In genomic region chr4:133314896-133315295, GRCm38 (mm10) we compare ENCODE assay signal across 11 mouse cellular contexts. TPM values are rescaled to one million over a fixed set of nuclear protein-coding genes. Genes with fewer than 3 reads are reported as not detected.
DNase-seq lines count a peak whose midpoint lies in the region; ATAC-seq lines count a peak whose summit lies in the region.
"Had no signal": no experiment of that assay in that cellular context is flagged by ENCODE, and none has a peak within 500 bp of the region (broad histone marks: within the 10 kb centered on the region; RNA-seq: fewer than 3 reads in every experiment).

No protein-coding gene starts in this region.

- H3K27me3 ChIP-seq in midbrain, embryonic 10.5 days (ENCODE audit: low read depth, poor library complexity, severe bottlenecking), result no peaks in the 10 kb centered on the region
- no peaks in the 10 kb centered on the region for H3K27me3 ChIP-seq in hindbrain, embryonic 12.5 days
- H3K27me3 ChIP-seq: forebrain, embryonic 13.5 days had no signal

- no peak overlapping the region for H3K4me2 ChIP-seq in hindbrain, embryonic 12.5 days (replicated peaks)
- H3K4me2 ChIP-seq: forebrain, embryonic 13.5 days; lung, embryonic 14.5 days had no signal

- ATAC-seq in hindbrain, embryonic 12.5 days (ENCODE audit: low FRiP score), result no peak
- ATAC-seq: forebrain, embryonic 13.5 days; intestine, embryonic 16.5 days had no signal

- H3K36me3 ChIP-seq in midbrain, embryonic 10.5 days, result peaks cover 16% of the 10 kb centered on the region
- peaks cover 20% of the 10 kb centered on the region for H3K36me3 ChIP-seq in hindbrain, embryonic 12.5 days

- H3K4me1 ChIP-seq in midbrain, embryonic 10.5 days, result no peaks in the 10 kb centered on the region
- H3K4me1 ChIP-seq in hindbrain, embryonic 12.5 days, result no peaks in the 10 kb centered on the region
- H3K4me1 ChIP-seq: forebrain, embryonic 13.5 days had no signal

- peak; percentile 76 for DNase-seq in adrenal gland, postnatal 14 days
- DNase-seq in adrenal gland, adult 8-10 months, result no peak
- DNase-seq in urinary bladder, postnatal 14 days (ENCODE audit: low spot score), result peak; percentile 40
- no peak for DNase-seq in urinary bladder, postnatal 10 days (ENCODE audit: low spot score)
- DNase-seq in kidney, postnatal 36 days, result peak; percentile 95
- no peak for DNase-seq in midbrain, embryonic 10.5 days (ENCODE audit: low spot score)
- no peak for DNase-seq in layer of hippocampus, postnatal 36 days
- DNase-seq: lung, embryonic 14.5 days had no signal

- no peak overlapping the region for H3K4me3 ChIP-seq in midbrain, embryonic 10.5 days
- H3K4me3 ChIP-seq in hindbrain, embryonic 12.5 days, result no peak overlapping the region
- H3K4me3 ChIP-seq: forebrain, embryonic 13.5 days had no signal

- H3K9me3 ChIP-seq in midbrain, embryonic 10.5 days (replicated peaks), result no peaks in the 10 kb centered on the region
- H3K9me3 ChIP-seq in hindbrain, embryonic 12.5 days (replicated peaks), result no peaks in the 10 kb centered on the region
- H3K9me3 ChIP-seq: forebrain, embryonic 13.5 days had no signal

- no peak overlapping the region for H3K27ac ChIP-seq in midbrain, embryonic 10.5 days (replicated peaks)
- H3K27ac ChIP-seq in hindbrain, embryonic 12.5 days, result no peak overlapping the region
- H3K27ac ChIP-seq: forebrain, embryonic 13.5 days had no signal

- no peak overlapping the region for H3K9ac ChIP-seq in hindbrain, embryonic 12.5 days
- H3K9ac ChIP-seq: forebrain, embryonic 13.5 days; lung, embryonic 14.5 days had no signal

- 90% methylated on average over 8 of the region's 8 CpGs for WGBS in midbrain, embryonic 10.5 days
- WGBS in hindbrain, embryonic 12.5 days, result 89% methylated on average over 8 of the region's 8 CpGs

RNA-seq across cellular contexts. Expression of gene Tmem222, which starts 37.3 kb away (rescaled TPM):
- 48.7 and 55.0 TPM in 2 replicates for total RNA-seq in adrenal gland, postnatal 14 days (2021)
- 10 to 100 TPM; 74.7 to 93.2 (median 83.1) TPM for total RNA-seq in adrenal gland, adult 8-10 months (2022)
- polyA plus RNA-seq in midbrain, embryonic 10.5 days (2016; fragmentation: Nextera tagmentation; extraction: Ambion mirVana), result 91.9 and 92.2 TPM in 2 replicates
- 75.7 and 77.7 TPM in 2 replicates for polyA plus RNA-seq in hindbrain, embryonic 12.5 days (2016; fragmentation: Nextera tagmentation; extraction: Ambion mirVana)
- 10 to 100 TPM; 85.0 to 92.1 TPM for total RNA-seq in layer of hippocampus, postnatal 36 days (2021)

RNA-seq across cellular contexts. Expression of gene Wdtc1, which starts 38.4 kb away (rescaled TPM):
- 53.3 and 55.1 TPM in 2 replicates for total RNA-seq in adrenal gland, postnatal 14 days (2021)
- total RNA-seq in adrenal gland, adult 8-10 months (2022), result 10 to 100 TPM; 49.0 to 73.2 (median 60.2) TPM
- 19.2 and 20.0 TPM in 2 replicates for polyA plus RNA-seq in midbrain, embryonic 10.5 days (2016; fragmentation: Nextera tagmentation; extraction: Ambion mirVana)
- polyA plus RNA-seq in hindbrain, embryonic 12.5 days (2016; fragmentation: Nextera tagmentation; extraction: Ambion mirVana), result 25.5 and 27.8 TPM in 2 replicates
- total RNA-seq in layer of hippocampus, postnatal 36 days (2021), result 10 to 100 TPM; 78.5 to 78.9 TPM

RNA-seq across cellular contexts. Expression of gene Sytl1, which starts 52.0 kb away (rescaled TPM):
- 5.3 and 6.2 TPM in 2 replicates for total RNA-seq in adrenal gland, postnatal 14 days (2021)
- 1 to 10 TPM in 3 of 4 experiments, under 1 TPM in 1; 0.92 to 2.0 (median 1.1) TPM for total RNA-seq in adrenal gland, adult 8-10 months (2022)
- polyA plus RNA-seq in midbrain, embryonic 10.5 days (2016; fragmentation: Nextera tagmentation; extraction: Ambion mirVana), result 1.3 and 1.5 TPM in 2 replicates
- 0.67 and 1.2 TPM in 2 replicates for polyA plus RNA-seq in hindbrain, embryonic 12.5 days (2016; fragmentation: Nextera tagmentation; extraction: Ambion mirVana)
- under 1 TPM; 0.70 to 0.99 TPM for total RNA-seq in layer of hippocampus, postnatal 36 days (2021)

RNA-seq across cellular contexts. Expression of gene Slc9a1, which starts 54.6 kb away (rescaled TPM):
- total RNA-seq in adrenal gland, postnatal 14 days (2021), result 46.4 and 49.9 TPM in 2 replicates
- 10 to 100 TPM; 50.3 to 83.2 (median 63.5) TPM for total RNA-seq in adrenal gland, adult 8-10 months (2022)
- 8.3 and 8.6 TPM in 2 replicates for polyA plus RNA-seq in midbrain, embryonic 10.5 days (2016; fragmentation: Nextera tagmentation; extraction: Ambion mirVana)
- polyA plus RNA-seq in hindbrain, embryonic 12.5 days (2016; fragmentation: Nextera tagmentation; extraction: Ambion mirVana), result 8.4 and 9.5 TPM in 2 replicates
- total RNA-seq in layer of hippocampus, postnatal 36 days (2021), result 10 to 100 TPM; 60.1 to 63.9 TPM

Comparison
In these comparisons a context has a peak if more than half of its experiments do, and no peak if none do; other contexts are left out.
1. DNase-seq: peak in adrenal gland, postnatal 14 days (single experiment), urinary bladder, postnatal 14 days (single experiment) and kidney, postnatal 36 days (2 of 2); none in adrenal gland, adult 8-10 months (single experiment), urinary bladder, postnatal 10 days (single experiment), midbrain, embryonic 10.5 days (single experiment) and layer of hippocampus, postnatal 36 days (0 of 2).